Mouse (Mus musculus): ENCODE results near the gene 2310034C09Rik.

DNA sequence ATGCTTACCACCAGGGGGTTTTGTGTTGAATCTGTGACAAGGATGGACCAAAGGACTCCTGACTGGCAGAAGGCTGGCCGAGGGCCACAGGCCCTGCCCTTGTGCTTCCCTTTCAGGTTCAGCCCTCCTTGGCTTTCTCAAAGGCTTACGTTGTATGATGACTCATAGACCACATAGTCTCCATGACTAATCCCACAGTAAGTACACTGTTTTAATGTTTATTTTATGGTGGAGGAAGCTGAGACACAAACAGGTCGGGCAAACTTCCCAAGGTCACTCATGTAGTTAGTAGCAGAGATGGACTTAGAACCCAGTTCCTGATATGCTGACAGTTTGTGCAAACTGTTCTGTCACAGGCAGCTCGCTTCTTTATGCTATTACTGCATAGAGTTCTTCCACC, 47.9 kb upstream of the 2310034C09Rik start:
- TF ChIP-seq CTCF (IDR thresholded peaks at IDR 0.05; ENCODE audit: low read depth) (peak; percentile 21; the same call in 1 of the 2 replicates), EP300 (IDR thresholded peaks at IDR 0.05; ENCODE audit: low read depth) (no peak)

Measured in liver, postnatal 0 days (tissue).